Mouse (Mus musculus) brain, embryonic 18.5 days (tissue): ENCODE measurements around the gene Gpr65.
"Not testable (repeated sequence)": the region's sequence is repeated elsewhere in the genome, so short reads cannot be mapped to it uniquely, and the experiment has no call there.

Experiments used
- DNase-seq: peaks from one replicate; pipeline ENCODE4 v3.0.0-alpha.2; 2012; ENCODE audit warnings: low read depth, low spot score

Gpr65 gene

GRCm38 (mm10) chr12:98268441-98269369 is at the start of gene Gpr65:
Gene Gpr65, plus strand, starts transcription at chr12:98268635.
- DNase-seq = no peak

GRCm38 (mm10) chr12:98223286-98223685 is 45.1 kb upstream of the Gpr65 start:
- no peak for DNase-seq

GRCm38 (mm10) chr12:98227037-98227436 is 41.4 kb upstream of the Gpr65 start:
- no peak for DNase-seq

GRCm38 (mm10) chr12:98238478-98238877 is 30.0 kb upstream of the Gpr65 start:
- DNase-seq = not testable (repeated sequence)

- DNase-seq = no peak
Measured at GRCm38 (mm10) chr12:98244161-98244560, 24.3 kb upstream of the Gpr65 start.

- no peak for DNase-seq
Measured at GRCm38 (mm10) chr12:98244865-98245264, 23.6 kb upstream of the Gpr65 start.

- no peak for DNase-seq
Measured at GRCm38 (mm10) chr12:98246835-98247234, 21.6 kb upstream of the Gpr65 start.

- no peak for DNase-seq
Measured at GRCm38 (mm10) chr12:98249671-98250070, 18.8 kb upstream of the Gpr65 start.

GRCm38 (mm10) chr12:98250327-98250726 is 18.1 kb upstream of the Gpr65 start:
- no peak for DNase-seq

- no peak for DNase-seq
Measured at GRCm38 (mm10) chr12:98252417-98252816, 16.0 kb upstream of the Gpr65 start.

- no peak for DNase-seq
Measured at GRCm38 (mm10) chr12:98255373-98255995, 13.0 kb upstream of the Gpr65 start.

- no peak for DNase-seq
Measured at GRCm38 (mm10) chr12:98258371-98258844, 10.0 kb upstream of the Gpr65 start.

- peak; percentile 78 for DNase-seq
Measured at GRCm38 (mm10) chr12:98258845-98259517, 9.5 kb upstream of the Gpr65 start, which contains the start of gene Galc. Gene Galc, minus strand, starts transcription at chr12:98259459.

GRCm38 (mm10) chr12:98259518-98259852 is 8.9 kb upstream of the Gpr65 start:
- DNase-seq = no peak

- DNase-seq = no peak
Measured at GRCm38 (mm10) chr12:98265697-98266096, 2.7 kb upstream of the Gpr65 start.

GRCm38 (mm10) chr12:98269791-98270745 is 1.6 kb downstream of the Gpr65 start:
- no peak for DNase-seq

- DNase-seq = no peak
Measured at GRCm38 (mm10) chr12:98270810-98271566, 2.6 kb downstream of the Gpr65 start.

- no peak for DNase-seq
Measured at GRCm38 (mm10) chr12:98272433-98272832, 4.0 kb downstream of the Gpr65 start.

GRCm38 (mm10) chr12:98280530-98280929 is 12.1 kb downstream of the Gpr65 start:
- DNase-seq = peak; percentile 42

GRCm38 (mm10) chr12:98280996-98281395 is 12.6 kb downstream of the Gpr65 start:
- no peak for DNase-seq
